Mouse (Mus musculus) heart, embryonic 12.5 days (tissue): ENCODE results near the gene Cuedc2. TPM values are rescaled to one million over a fixed set of nuclear protein-coding genes. Genes with fewer than 3 reads are reported as not detected.

ENCODE experiments used
- ATAC-seq: fragments of 200-750 bp; cut with Nextera tagmentation; 2 replicates; pipeline ENCODE4 v1.8.0; 2017; ENCODE audit warnings: moderate TSS enrichment, moderate library complexity; ENCODE audit not compliant: insufficient number of reproducible peaks, low FRiP score
- H3K27ac ChIP-seq: fragments of 300-500 bp; sonication (generic); 2 replicates; pipeline ENCODE4 v1.5.1; 2016; ENCODE audit warnings: mild to moderate bottlenecking, moderate library complexity; ENCODE audit not compliant: poor library complexity, severe bottlenecking
- H3K27me3 ChIP-seq: fragments of 300-500 bp; sonication (generic); replicated peaks from 2 replicates; pipeline ENCODE4 v1.6.1; 2016; ENCODE audit warnings: mild to moderate bottlenecking, moderate library complexity
- H3K36me3 ChIP-seq: fragments of 300-500 bp; sonication (generic); 2 replicates; pipeline ENCODE4 v1.6.1; 2016; ENCODE audit warnings: mild to moderate bottlenecking, moderate library complexity
- H3K4me1 ChIP-seq: fragments of 300-500 bp; sonication (generic); replicated peaks from 2 replicates; pipeline ENCODE4 v1.6.1; 2016; ENCODE audit warnings: mild to moderate bottlenecking
- H3K4me2 ChIP-seq: fragments of 300-500 bp; sonication (generic); 2 replicates; pipeline ENCODE4 v1.6.1; 2016; ENCODE audit warnings: mild to moderate bottlenecking, moderate library complexity
- H3K4me3 ChIP-seq: fragments of 300-500 bp; sonication (generic); 2 replicates; pipeline ENCODE4 v1.5.1; 2016; ENCODE audit warnings: mild to moderate bottlenecking
- H3K9ac ChIP-seq: fragments of 300-500 bp; sonication (generic); 2 replicates; pipeline ENCODE4 v1.6.1; 2016; ENCODE audit warnings: mild to moderate bottlenecking, moderate library complexity
- H3K9me3 ChIP-seq: fragments of 300-500 bp; sonication (generic); replicated peaks from 2 replicates; pipeline ENCODE4 v1.6.1; 2016; ENCODE audit warnings: mild to moderate bottlenecking, moderate library complexity
- WGBS: fragments of 180-500 bp; shearing (Covaris S2); methylation state at CpG from one replicate; pipeline ENCODE4 v1.1.7; 2016; 5-methylcytosine and 5-hydroxymethylcytosine counted together
- microRNA counts: library from miRNA; unstranded; fragments of <30 nt; microRNA quantifications from one replicate; lab custom pipeline; 2017
- microRNA-seq: library from miRNA; unstranded; fragments of <30 nt; microRNA quantifications from one replicate; pipeline ENCODE4, GENCODE M21; 2017
- polyA plus RNA-seq: library from polyadenylated mRNA; unstranded; fragments of >200 nt; fragmentation: Nextera tagmentation; extraction: Ambion mirVana; gene quantifications from 2 replicates; pipeline ENCODE4 v1.2.1, GENCODE M21; 2016

The Cuedc2 gene
- polyA plus RNA-seq, 1 experiment from 2014 or later: 116 TPM

DNA sequence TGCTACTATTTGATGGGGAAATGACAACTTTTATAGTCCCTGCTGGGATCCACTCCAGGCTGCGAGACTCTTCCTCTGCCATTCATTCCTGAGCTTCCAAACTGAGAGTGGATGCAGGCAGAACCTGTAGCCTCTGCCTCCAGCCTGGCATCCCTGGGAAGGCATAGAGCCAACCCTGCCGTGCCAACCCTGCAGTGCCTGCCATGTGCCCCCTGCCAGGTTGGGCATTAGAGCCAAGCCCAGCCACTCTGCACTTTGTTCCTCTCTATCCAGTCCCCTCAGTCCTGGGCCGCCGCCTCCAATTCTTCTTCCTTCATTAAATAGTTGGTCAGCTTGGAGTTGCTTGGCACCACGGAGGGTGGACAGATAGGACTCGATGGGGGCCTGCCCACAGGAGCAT lies 52.5 kb downstream of the Cuedc2 start:
- no peaks in the 10 kb centered on the region for H3K27me3 ChIP-seq
- no peaks in the 10 kb centered on the region for H3K9me3 ChIP-seq
- H3K36me3 ChIP-seq: peaks cover 63% of the 10 kb centered on the region
- H3K27ac ChIP-seq: no peak overlapping the region
- no peaks in the 10 kb centered on the region for H3K4me1 ChIP-seq
- ATAC-seq: no peak; the same call in 1 of the 2 replicates
- H3K4me2 ChIP-seq: no peak overlapping the region
- WGBS: 91% methylated on average over 6 of the region's 6 CpGs
- no peak overlapping the region for H3K9ac ChIP-seq
- H3K4me3 ChIP-seq: no peak overlapping the region

- H3K27ac ChIP-seq: no peak overlapping the region
- H3K4me1 ChIP-seq: no peaks in the 10 kb centered on the region
- WGBS: 87% methylated on average over 7 of the region's 7 CpGs
- H3K9me3 ChIP-seq: no peaks in the 10 kb centered on the region
- no peak overlapping the region for H3K4me3 ChIP-seq
- H3K36me3 ChIP-seq: peaks cover 66% of the 10 kb centered on the region
- H3K27me3 ChIP-seq: no peaks in the 10 kb centered on the region
- H3K9ac ChIP-seq: no peak overlapping the region
- ATAC-seq: no peak
- H3K4me2 ChIP-seq: no peak overlapping the region
Measured at GRCm38 (mm10) chr19:46285631-46286030, 52.9 kb downstream of the Cuedc2 start.

- Histone ChIP-seq H3K4me1 (no peaks in the 10 kb centered on the region), H3K4me2 (no peak overlapping the region), H3K4me3 (no peak overlapping the region), H3K27ac (no peak overlapping the region), H3K27me3 (no peaks in the 10 kb centered on the region), H3K9ac (no peak overlapping the region), H3K36me3 (peaks cover 76% of the 10 kb centered on the region), H3K9me3 (no peaks in the 10 kb centered on the region)
- no peak for ATAC-seq
- WGBS: 92% methylated on average over 4 of the region's 4 CpGs
Measured at GRCm38 (mm10) chr19:46284686-46285085, 53.8 kb downstream of the Cuedc2 start.

DNA sequence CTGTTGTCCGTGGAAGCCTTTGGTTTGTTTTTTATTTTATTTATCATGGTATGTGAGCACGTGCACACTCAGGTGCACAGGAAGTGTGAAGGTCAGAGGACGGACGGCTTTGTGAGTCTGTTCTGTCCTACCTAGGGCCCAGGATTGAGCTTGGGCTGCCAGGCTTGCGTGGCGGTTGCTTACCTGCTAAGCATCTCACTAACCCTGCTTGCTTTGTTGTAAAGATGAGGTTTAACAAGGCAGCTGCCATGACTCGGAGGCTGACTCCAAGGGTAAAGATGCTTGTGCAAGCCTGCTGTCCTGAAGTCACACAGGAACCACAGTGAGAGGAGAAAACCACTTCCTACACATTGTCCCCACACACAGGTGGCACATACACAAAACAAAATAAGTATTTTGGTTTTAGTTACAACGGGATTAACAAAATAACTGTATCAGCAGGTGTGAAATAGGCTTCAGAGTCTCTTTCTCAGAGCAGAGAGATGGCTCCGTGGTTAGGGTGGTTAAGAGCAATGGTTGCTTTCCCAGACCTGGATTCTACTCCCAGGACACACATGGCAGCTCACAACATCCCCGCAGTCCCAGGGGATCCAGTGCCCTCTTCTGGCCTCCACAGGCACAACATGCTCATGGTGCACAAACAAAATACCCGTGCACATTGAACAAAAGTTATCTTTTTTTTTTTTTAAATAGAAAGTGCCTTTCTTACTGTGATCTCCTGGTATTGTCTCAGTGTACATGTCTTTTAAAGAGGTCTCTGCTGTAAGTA lies 56.2 kb downstream of the Cuedc2 start:
- no peak overlapping the region for H3K4me2 ChIP-seq
- no peak overlapping the region for H3K4me3 ChIP-seq
- H3K36me3 ChIP-seq: peaks cover 88% of the 10 kb centered on the region
- H3K9ac ChIP-seq: no peak overlapping the region
- WGBS: 89% methylated on average over 11 of the region's 11 CpGs
- ATAC-seq: no peak
- no peak overlapping the region for H3K27ac ChIP-seq
- no peaks in the 10 kb centered on the region for H3K9me3 ChIP-seq
- H3K27me3 ChIP-seq: no peaks in the 10 kb centered on the region
- no peaks in the 10 kb centered on the region for H3K4me1 ChIP-seq

MicroRNAs encoded within 50 kb of the gene (microRNA counts, 519-probe panel; counts per million panel counts)
- not detected for microRNA mmu-miR-146b (lab: Ali Mortazavi, UCI)

Small RNAs within 50 kb of the gene (microRNA-seq; reads per million reads assigned to microRNA genes)
- gene Mir146b: not detected

Other genes starting within 250 kb of the Cuedc2 start
- gene Elovl3, start 206.8 kb downstream of the Cuedc2 start, polyA plus RNA-seq: not detected in 2 replicates
- gene Pitx3, start 190.4 kb downstream of the Cuedc2 start, polyA plus RNA-seq: 1.0 and 2.2 TPM in 2 replicates
- gene Gbf1, start 186.2 kb downstream of the Cuedc2 start, polyA plus RNA-seq: 53.5 and 54.1 TPM in 2 replicates
- 7.2 and 7.6 TPM in 2 replicates for gene Nfkb2, start 34.4 kb downstream of the Cuedc2 start, polyA plus RNA-seq
- gene Psd, start 11.5 kb downstream of the Cuedc2 start, polyA plus RNA-seq: 12.0 and 13.4 TPM in 2 replicates
- 9.9 and 10.0 TPM in 2 replicates for gene Fbxl15, start 10.5 kb downstream of the Cuedc2 start, polyA plus RNA-seq
- gene Mfsd13a, start 2.4 kb upstream of the Cuedc2 start, polyA plus RNA-seq: 4.3 and 4.4 TPM in 2 replicates
- 0.36 and 1.2 TPM in 2 replicates for gene 2310034G01Rik, start 11.6 kb upstream of the Cuedc2 start, polyA plus RNA-seq
- gene Actr1a, start 57.0 kb upstream of the Cuedc2 start, polyA plus RNA-seq: 118 and 120 TPM in 2 replicates
- 24.1 and 27.2 TPM in 2 replicates for gene Sufu, start 58.2 kb upstream of the Cuedc2 start, polyA plus RNA-seq
- 24.1 and 24.2 TPM in 2 replicates for gene Trim8, start 163.0 kb upstream of the Cuedc2 start, polyA plus RNA-seq
- gene Arl3, start 234.5 kb upstream of the Cuedc2 start, polyA plus RNA-seq: 88.2 and 94.4 TPM in 2 replicates
- gene Sfxn2, start 234.7 kb upstream of the Cuedc2 start, polyA plus RNA-seq: 8.1 and 8.9 TPM in 2 replicates